Mouse (Mus musculus) neural tube, embryonic 15.5 days (tissue): ENCODE measurements around the gene Lpgat1. TPM values are rescaled to one million over a fixed set of nuclear protein-coding genes. Genes with fewer than 3 reads are reported as not detected.

ENCODE experiments used
- ATAC-seq: fragments of 200-750 bp; cut with Nextera tagmentation; 2 replicates; pipeline ENCODE4 v1.8.0; 2017; ENCODE audit warnings: mild to moderate bottlenecking, moderate TSS enrichment, moderate library complexity; ENCODE audit not compliant: low FRiP score
- H3K27ac ChIP-seq: fragments of 300-500 bp; sonication (generic); replicated peaks from 2 replicates; pipeline ENCODE4 v1.5.1; 2015; ENCODE audit warnings: mild to moderate bottlenecking, inconsistent platforms
- H3K27me3 ChIP-seq: fragments of 300-500 bp; sonication (generic); replicated peaks from 2 replicates; pipeline ENCODE4 v1.6.1; 2015; ENCODE audit warnings: inconsistent platforms
- H3K36me3 ChIP-seq: fragments of 300-500 bp; sonication (generic); 2 replicates; pipeline ENCODE4 v1.6.1; 2015; ENCODE audit warnings: inconsistent platforms
- H3K4me1 ChIP-seq: fragments of 300-500 bp; sonication (generic); 2 replicates; pipeline ENCODE4 v1.6.1; 2015; ENCODE audit warnings: inconsistent platforms
- H3K4me2 ChIP-seq: fragments of 300-500 bp; sonication (generic); 2 replicates; pipeline ENCODE4 v1.6.1; 2015; ENCODE audit warnings: inconsistent platforms, mild to moderate bottlenecking, moderate library complexity
- H3K4me3 ChIP-seq: fragments of 300-500 bp; sonication (generic); replicated peaks from 2 replicates; pipeline ENCODE4 v1.5.1; 2015; ENCODE audit warnings: mild to moderate bottlenecking, inconsistent platforms
- H3K9ac ChIP-seq: fragments of 300-500 bp; sonication (generic); replicated peaks from 2 replicates; pipeline ENCODE4 v1.6.1; 2015; ENCODE audit warnings: mild to moderate bottlenecking, inconsistent platforms
- H3K9me3 ChIP-seq: fragments of 300-500 bp; sonication (generic); replicated peaks from 2 replicates; pipeline ENCODE4 v1.6.1; 2016; ENCODE audit warnings: inconsistent platforms
- WGBS: fragments of 180-500 bp; shearing (Covaris S2); methylation state at CpG from one replicate; pipeline ENCODE4 v1.1.7; 2015; ENCODE audit warnings: mixed read lengths; 5-methylcytosine and 5-hydroxymethylcytosine counted together
- polyA plus RNA-seq: library from polyadenylated mRNA; unstranded; fragments of >200 nt; fragmentation: Nextera tagmentation; extraction: Ambion mirVana; gene quantifications from 2 replicates; pipeline ENCODE4 v1.2.1, GENCODE M21; 2015

Lpgat1 gene
- polyA plus RNA-seq, 1 experiment from 2014 or later, result 37.3 TPM

DNA sequence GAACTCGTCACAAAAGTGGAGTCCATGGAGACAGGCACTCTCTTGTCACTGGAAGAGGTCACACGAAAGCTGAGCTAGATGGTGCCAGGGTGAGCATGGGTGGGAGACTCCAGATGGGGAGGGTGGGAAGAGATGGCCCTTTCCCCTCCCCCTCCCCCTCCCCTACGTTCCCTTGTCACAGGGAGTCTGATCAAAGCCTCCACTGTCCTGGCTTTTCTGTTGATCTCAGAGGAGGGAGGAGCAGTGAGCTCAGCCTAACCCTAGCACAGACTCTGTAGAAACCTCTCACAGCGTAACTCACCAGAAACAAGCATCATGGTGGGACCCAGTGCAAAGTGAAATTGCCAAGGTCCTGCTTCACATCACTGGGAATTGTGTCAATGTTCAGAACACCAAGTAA, 69.7 kb downstream of the Lpgat1 start:
- Histone ChIP-seq H3K9me3 (peaks cover 2% of the 10 kb centered on the region; the same call in 1 of the 2 replicates), H3K27ac (no peak overlapping the region), H3K27me3 (no peaks in the 10 kb centered on the region), H3K4me2 (no peak overlapping the region), H3K4me3 (no peak overlapping the region), H3K4me1 (no peaks in the 10 kb centered on the region), H3K36me3 (no peaks in the 10 kb centered on the region), H3K9ac (no peak overlapping the region)
- ATAC-seq, result no peak
- WGBS, result 51% methylated on average over 4 of the region's 4 CpGs

DNA sequence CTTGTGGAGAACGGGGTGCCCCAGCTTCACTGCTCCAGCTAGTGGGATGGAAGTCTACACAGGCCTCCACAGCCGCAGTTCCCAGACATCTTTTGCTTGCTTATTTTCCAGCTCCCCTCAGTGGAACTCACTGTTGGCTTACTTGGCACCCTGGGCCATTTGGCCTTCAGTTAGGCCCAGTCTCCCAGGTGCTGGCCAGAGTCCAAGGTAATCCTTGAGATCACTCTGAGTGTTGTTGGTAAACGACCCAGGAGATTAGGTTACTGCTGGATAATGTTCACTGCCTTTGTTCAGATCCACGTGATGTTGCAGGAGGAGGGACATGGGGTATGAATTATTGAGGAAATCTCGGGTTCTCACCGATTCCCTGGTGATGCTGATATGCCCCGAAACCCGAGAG, 75.4 kb downstream of the Lpgat1 start:
- H3K4me3 ChIP-seq, result no peak overlapping the region
- no peak overlapping the region for H3K9ac ChIP-seq
- H3K27me3 ChIP-seq, result no peaks in the 10 kb centered on the region
- H3K4me2 ChIP-seq, result no peak overlapping the region
- H3K9me3 ChIP-seq, result peaks cover 2% of the 10 kb centered on the region; the same call in 1 of the 2 replicates
- WGBS, result 79% methylated on average over 8 of the region's 8 CpGs
- no peak overlapping the region for H3K27ac ChIP-seq
- no peaks in the 10 kb centered on the region for H3K36me3 ChIP-seq
- no peak for ATAC-seq
- no peaks in the 10 kb centered on the region for H3K4me1 ChIP-seq

DNA sequence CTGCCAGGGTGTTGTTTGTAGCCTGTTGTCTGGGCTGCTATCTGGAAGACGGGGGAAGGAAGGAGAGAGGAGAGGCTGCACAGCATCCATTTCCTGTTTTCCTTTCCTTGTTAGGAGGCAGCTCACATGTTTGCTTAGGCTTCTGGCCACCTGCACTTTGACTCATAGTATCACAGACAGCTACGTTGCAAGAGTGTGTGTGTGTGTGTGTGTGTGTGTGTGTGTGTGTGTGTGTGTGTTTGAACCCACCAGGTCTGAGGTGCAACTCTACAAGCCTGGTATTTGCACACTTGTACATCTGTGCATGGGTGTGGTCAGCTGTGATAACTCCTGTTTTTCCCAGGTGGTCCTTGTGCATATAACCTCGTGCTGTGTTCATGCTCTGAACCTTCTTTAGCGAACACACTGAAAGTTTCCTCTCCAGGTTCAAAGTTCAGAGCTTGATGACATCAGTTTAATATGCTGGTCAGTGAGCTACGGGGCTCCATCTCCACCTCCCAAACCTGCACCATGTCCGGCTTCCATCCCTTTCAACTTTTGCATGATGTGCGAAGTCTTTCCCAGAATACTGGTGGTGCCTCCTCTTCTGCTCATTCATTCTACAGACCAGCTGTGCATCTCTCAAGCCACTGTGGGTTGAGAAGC, 76.4 kb downstream of the Lpgat1 start:
- no peak for ATAC-seq
- 88% methylated on average over 7 of the region's 7 CpGs for WGBS

DNA sequence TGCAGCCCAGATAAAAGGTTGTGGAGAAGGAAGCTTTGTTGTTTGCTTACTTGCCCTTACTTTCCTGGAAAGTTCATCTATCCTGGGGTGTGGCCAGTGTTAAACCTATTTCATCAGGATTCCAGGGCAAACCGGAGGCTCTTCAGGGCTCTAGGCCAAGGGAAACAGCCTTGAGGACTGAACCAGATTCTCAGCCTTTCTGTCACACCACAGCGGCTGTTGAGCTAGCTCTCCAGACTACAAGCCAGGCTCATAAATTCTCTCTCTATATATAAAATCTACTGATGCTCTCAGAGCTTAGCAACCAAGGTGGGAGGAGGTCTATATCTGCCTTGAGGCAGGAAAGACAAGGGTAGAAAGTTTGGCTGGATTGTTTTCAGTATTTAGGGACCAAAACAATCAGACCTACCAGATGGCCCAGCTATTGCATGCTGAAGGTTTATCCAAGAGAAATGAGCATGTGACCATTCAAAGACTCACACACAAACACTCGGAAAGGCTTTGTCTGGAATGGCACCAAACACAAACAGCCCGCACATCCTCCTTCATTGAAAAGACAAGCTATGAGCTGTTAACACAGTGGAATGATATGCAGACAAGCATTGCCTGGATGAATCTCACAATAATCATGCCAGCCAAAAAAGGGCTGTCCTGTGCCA, 78.7 kb downstream of the Lpgat1 start:
- WGBS, result 83% methylated on average over 4 of the region's 4 CpGs

More for the DNA sequence above, 76.4 kb downstream of the Lpgat1 start:
- no peaks in the 10 kb centered on the region for H3K4me1 ChIP-seq
- H3K27ac ChIP-seq, result no peak overlapping the region
- peaks cover 2% of the 10 kb centered on the region; the same call in 1 of the 2 replicates for H3K9me3 ChIP-seq
- no peaks in the 10 kb centered on the region for H3K27me3 ChIP-seq
- no peak overlapping the region for H3K4me3 ChIP-seq
- no peaks in the 10 kb centered on the region for H3K36me3 ChIP-seq
- H3K9ac ChIP-seq, result no peak overlapping the region
- H3K4me2 ChIP-seq, result no peak overlapping the region

DNA sequence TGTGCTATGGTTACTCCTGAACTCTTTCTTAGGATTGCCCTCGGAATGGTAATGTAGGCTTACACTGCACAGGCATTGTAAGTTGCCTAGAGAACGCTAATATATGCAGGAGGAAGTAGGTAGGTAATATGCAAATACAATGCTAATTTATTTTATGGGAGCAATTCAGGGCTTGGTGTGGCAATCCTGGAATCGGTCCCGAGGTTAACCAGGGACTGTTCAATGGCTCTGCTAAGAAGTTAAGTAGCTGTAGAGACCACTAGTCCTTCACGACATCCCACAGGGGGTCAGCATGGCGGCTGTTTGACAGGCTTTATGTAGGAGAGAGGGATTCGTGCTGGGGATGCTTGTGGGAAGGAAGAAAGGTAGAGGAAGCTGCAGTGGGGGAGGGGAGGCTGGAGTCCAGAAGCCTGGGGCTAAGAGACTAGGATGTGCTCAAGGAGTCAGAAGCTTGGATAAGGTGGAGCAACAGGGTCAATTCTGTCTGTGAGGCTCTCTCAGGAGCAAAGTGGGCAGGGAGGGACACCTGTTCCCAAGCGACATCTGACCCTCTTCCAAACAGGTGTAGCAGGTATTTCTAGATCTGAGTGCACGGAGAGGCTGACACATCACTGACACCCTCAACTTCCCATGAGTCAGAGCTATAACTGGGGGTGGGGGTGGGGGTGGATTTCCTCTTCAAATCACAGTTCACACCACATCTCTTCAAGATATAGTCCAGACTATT, 84.6 kb downstream of the Lpgat1 start:
- Histone ChIP-seq H3K36me3 (no peaks in the 10 kb centered on the region), H3K9ac (no peak overlapping the region), H3K4me3 (no peak overlapping the region), H3K27me3 (no peaks in the 10 kb centered on the region), H3K4me2 (no peak overlapping the region), H3K4me1 (no peaks in the 10 kb centered on the region), H3K9me3 (no peaks in the 10 kb centered on the region), H3K27ac (no peak overlapping the region)
- ATAC-seq, result no peak
- 39% methylated on average over 9 of the region's 9 CpGs for WGBS

More for the DNA sequence above, 78.7 kb downstream of the Lpgat1 start:
- no peaks in the 10 kb centered on the region for H3K27me3 ChIP-seq
- no peak overlapping the region for H3K4me3 ChIP-seq
- H3K4me2 ChIP-seq, result no peak overlapping the region
- H3K9ac ChIP-seq, result no peak overlapping the region
- H3K4me1 ChIP-seq, result no peaks in the 10 kb centered on the region
- H3K9me3 ChIP-seq, result no peaks in the 10 kb centered on the region
- no peak overlapping the region for H3K27ac ChIP-seq
- no peak for ATAC-seq
- no peaks in the 10 kb centered on the region for H3K36me3 ChIP-seq

DNA sequence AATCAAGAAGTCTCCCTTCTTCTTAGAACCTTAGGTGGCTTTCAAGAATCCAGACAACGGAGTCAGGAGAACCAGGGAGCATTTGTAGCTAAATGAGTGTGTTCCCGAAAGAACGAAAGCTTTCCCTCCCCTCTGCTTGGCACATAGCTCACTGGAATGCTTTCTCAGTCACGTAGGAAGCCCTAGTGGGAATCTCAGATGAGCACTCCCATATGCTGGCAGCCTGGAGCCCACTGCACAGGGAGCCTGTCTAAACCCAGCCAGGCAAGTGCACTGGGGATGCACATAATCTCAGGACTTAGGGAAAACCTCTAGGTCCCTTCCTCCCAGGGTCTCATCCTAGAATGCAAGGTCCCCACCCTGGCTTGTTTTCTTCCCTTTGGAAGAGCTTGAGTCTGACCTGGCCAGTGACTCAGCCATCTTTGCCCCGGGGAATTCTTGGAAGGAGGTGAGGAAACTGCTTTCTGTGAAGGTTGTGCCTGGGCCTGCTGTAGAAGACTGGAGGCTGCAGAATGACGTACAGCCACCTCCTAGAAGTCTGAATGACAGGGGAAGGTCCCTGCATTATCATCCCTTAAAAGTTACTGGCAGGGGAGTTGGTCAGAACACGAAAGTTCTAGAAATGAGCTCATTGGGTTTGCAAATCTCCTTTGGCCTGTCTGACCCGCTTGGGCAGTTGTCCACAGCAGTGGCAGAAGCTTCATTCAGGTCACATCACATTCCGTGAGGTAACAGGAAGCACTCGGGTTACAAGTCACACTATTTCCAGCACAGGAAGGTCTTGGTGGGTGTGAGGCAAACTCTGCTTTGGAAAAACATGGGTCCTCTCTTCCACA, 85.4 kb downstream of the Lpgat1 start:
- 74% methylated on average over 10 of the region's 10 CpGs for WGBS
- Histone ChIP-seq H3K4me3 (no peak overlapping the region), H3K27me3 (no peaks in the 10 kb centered on the region), H3K9ac (no peak overlapping the region), H3K4me1 (no peaks in the 10 kb centered on the region), H3K36me3 (no peaks in the 10 kb centered on the region), H3K9me3 (no peaks in the 10 kb centered on the region), H3K27ac (no peak overlapping the region), H3K4me2 (no peak overlapping the region)
- no peak for ATAC-seq

DNA sequence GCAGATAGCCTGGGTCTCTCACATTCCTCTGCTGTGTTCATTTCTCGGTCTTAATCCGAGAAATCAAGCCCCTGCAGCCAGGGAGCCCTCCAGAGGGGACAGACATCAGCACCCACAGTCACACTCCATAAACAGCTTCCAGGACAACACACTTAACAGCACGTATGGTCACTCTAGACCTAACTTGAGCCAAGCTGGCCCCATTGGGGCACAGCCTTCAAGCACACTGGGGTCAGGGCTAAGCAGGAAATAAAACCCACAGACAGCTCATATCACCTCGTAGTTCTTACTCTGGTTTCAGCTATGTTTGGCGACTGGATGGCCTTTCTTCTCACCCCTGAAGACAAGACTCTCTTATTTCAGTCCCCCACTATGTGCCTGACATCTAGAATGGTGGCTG, 87.1 kb downstream of the Lpgat1 start:
- Histone ChIP-seq H3K4me2 (no peak overlapping the region), H3K4me3 (no peak overlapping the region), H3K27me3 (no peaks in the 10 kb centered on the region), H3K36me3 (no peaks in the 10 kb centered on the region), H3K9me3 (no peaks in the 10 kb centered on the region), H3K27ac (no peak overlapping the region), H3K4me1 (no peaks in the 10 kb centered on the region), H3K9ac (no peak overlapping the region)
- 80% methylated on average over 5 of the region's 5 CpGs for WGBS
- no peak for ATAC-seq

DNA sequence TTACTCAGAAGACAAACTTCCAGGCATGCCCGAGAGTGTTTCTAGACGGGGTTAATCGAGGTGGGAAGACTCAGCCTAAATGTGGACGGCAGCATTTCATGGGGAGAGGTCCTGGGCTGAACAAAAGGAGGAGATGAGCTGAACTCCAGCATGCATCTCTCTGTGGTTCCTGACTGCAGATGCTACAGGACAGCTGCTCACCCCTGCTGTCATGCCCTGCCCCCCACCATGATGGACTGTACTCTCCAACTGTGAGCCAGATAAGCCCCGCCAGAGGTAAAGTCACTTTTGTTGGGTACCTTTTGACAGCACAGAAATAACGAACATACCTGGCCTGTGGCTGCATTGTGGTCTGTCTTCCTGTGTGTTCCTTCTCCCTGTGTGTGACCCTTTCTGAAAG, 88.2 kb downstream of the Lpgat1 start:
- Histone ChIP-seq H3K4me1 (no peaks in the 10 kb centered on the region), H3K4me2 (no peak overlapping the region), H3K9ac (no peak overlapping the region), H3K27ac (no peak overlapping the region), H3K36me3 (no peaks in the 10 kb centered on the region), H3K27me3 (no peaks in the 10 kb centered on the region), H3K9me3 (no peaks in the 10 kb centered on the region), H3K4me3 (no peak overlapping the region)
- no peak for ATAC-seq
- WGBS, result 87% methylated on average over 6 of the region's 6 CpGs

DNA sequence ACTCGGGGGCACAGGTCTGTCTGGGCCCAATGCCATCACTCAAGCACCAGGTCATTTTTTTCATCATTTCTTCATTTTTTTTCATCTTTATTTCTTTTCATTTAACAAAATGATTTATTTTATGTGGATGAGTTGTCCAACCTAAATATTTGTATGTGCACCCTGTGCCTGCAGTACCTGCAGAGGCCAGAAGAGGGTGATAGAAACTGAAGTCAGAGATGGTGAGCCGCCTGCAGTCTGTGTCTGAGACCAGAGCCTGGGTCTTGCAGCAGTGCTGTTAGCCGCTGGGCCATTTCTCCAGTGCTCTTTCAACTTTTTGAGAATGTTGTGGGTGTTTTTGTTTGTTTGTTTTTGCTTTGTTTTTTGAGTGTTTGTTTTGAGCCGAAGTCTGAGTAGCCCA, 89.1 kb downstream of the Lpgat1 start:
- H3K4me1 ChIP-seq, result no peaks in the 10 kb centered on the region
- ATAC-seq, result no peak
- no peaks in the 10 kb centered on the region for H3K27me3 ChIP-seq
- H3K36me3 ChIP-seq, result no peaks in the 10 kb centered on the region
- H3K9me3 ChIP-seq, result no peaks in the 10 kb centered on the region
- H3K27ac ChIP-seq, result no peak overlapping the region
- H3K9ac ChIP-seq, result no peak overlapping the region
- 97% methylated on average over 4 of the region's 4 CpGs for WGBS
- H3K4me3 ChIP-seq, result no peak overlapping the region
- H3K4me2 ChIP-seq, result no peak overlapping the region

DNA sequence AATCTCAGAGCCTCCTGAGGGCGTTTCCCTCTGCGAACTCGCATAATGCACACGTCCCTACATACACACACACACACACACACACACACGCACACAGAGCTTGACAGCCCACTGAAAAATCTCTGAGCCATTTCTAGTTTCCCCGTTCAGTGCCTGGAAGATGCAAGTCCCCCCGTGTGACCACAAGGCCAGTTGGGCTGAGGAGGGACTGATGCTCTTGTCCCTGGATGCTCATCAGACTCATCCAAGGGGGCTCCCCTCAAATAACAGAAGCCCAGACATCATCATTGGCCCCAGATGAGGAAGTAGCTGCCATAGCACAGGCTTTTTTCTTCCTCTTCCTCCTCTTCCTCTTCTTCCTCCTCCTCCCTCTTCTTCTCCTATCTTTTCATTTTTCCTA, 90.3 kb downstream of the Lpgat1 start:
- no peaks in the 10 kb centered on the region for H3K4me1 ChIP-seq
- no peaks in the 10 kb centered on the region for H3K27me3 ChIP-seq
- H3K4me3 ChIP-seq, result no peak overlapping the region
- no peaks in the 10 kb centered on the region for H3K9me3 ChIP-seq
- ATAC-seq, result no peak
- no peak overlapping the region for H3K4me2 ChIP-seq
- WGBS, result 91% methylated on average over 7 of the region's 7 CpGs
- H3K9ac ChIP-seq, result no peak overlapping the region
- no peak overlapping the region for H3K27ac ChIP-seq
- no peaks in the 10 kb centered on the region for H3K36me3 ChIP-seq

DNA sequence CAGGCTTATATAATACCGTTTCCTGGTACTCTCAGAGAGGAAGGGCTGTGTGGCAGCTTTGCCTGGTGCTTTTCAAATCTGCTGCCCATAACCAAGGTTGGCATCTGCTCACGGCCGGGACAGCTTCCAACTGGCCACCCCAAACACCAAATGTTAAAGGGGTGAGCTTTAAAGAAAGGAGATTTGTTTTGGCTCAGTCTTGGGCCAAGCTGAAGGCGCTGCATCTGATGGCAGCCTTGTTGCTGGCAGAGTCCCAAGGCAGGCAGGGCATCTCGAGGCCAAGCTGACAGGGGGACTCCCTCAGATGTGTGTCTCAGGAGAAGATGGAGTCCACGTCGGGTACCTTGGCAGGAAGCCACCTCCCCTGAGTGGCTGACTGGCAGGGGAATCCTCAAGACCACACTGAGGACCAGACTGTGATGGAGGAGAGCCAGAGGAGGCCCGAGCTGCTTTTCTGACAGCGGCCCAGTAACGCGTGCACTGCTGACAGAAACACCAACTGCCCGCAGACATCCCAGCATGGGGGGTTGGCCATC, 91.1 kb downstream of the Lpgat1 start:
- H3K9me3 ChIP-seq, result no peaks in the 10 kb centered on the region
- H3K9ac ChIP-seq, result no peak overlapping the region
- no peak overlapping the region for H3K4me2 ChIP-seq
- no peak overlapping the region for H3K27ac ChIP-seq
- ATAC-seq, result peak; percentile 90
- H3K36me3 ChIP-seq, result no peaks in the 10 kb centered on the region
- no peaks in the 10 kb centered on the region for H3K4me1 ChIP-seq
- H3K4me3 ChIP-seq, result no peak overlapping the region
- no peaks in the 10 kb centered on the region for H3K27me3 ChIP-seq
- whole genome bisulfite sequencing, result 63% methylated on average over 12 of the region's 12 CpGs
